Mouse (Mus musculus) spleen, adult 12 weeks (tissue): ENCODE results near the gene Olfr1513.
"Not testable (repeated sequence)": the region's sequence is repeated elsewhere in the genome, so short reads cannot be mapped to it uniquely, and the experiment has no call there.

Source experiments
- DNase-seq: peaks from one replicate; pipeline ENCODE4 v3.0.0; 2022; ENCODE audit warnings: low spot score

Olfr1513 gene

GRCm38 (mm10) chr14:52310343-52310742 lies 45.9 kb downstream of the Olfr1513 start:
- not testable (repeated sequence) for DNase-seq

GRCm38 (mm10) chr14:52306100-52306499 lies 50.1 kb downstream of the Olfr1513 start:
- no peak for DNase-seq

- DNase-seq: peak; percentile 72
These were observed 51.5 kb downstream of the Olfr1513 start, which contains the start of gene Mettl3 for GRCm38 (mm10) chr14:52304644-52305271. Gene Mettl3 (minus strand): TSS chr14:52305128.

GRCm38 (mm10) chr14:52303517-52303916 lies 52.7 kb downstream of the Olfr1513 start:
- DNase-seq: not testable (repeated sequence)
